Mouse (Mus musculus): Measurements from ENCODE around the gene Klhl30.

- TF ChIP-seq POLR2A (IDR thresholded peaks at IDR 0.05; ENCODE audit: borderline replicate concordance, low read depth, low read length), result no peak
- no peak for TF ChIP-seq CTCF (IDR thresholded peaks at IDR 0.05; ENCODE audit: low read depth, low read length)
Observed at GRCm38 (mm10) chr1:91411631-91412285, 60.9 kb downstream of the Klhl30 start.

All from bone marrow macrophage, adult 2 months (primary cell).